Mouse (Mus musculus): Measurements from ENCODE around the gene Gzf1. TPM values are rescaled to one million over a fixed set of nuclear protein-coding genes. Genes with fewer than 3 reads are reported as not detected.

Gene Gzf1
- 12.7 and 14.7 TPM in 2 replicates for total RNA-seq (2023)

GRCm38 (mm10) chr2:148680775-148681291, at the start of gene Gzf1:
Gzf1 (plus strand) TSS chr2:148681023.

DNA sequence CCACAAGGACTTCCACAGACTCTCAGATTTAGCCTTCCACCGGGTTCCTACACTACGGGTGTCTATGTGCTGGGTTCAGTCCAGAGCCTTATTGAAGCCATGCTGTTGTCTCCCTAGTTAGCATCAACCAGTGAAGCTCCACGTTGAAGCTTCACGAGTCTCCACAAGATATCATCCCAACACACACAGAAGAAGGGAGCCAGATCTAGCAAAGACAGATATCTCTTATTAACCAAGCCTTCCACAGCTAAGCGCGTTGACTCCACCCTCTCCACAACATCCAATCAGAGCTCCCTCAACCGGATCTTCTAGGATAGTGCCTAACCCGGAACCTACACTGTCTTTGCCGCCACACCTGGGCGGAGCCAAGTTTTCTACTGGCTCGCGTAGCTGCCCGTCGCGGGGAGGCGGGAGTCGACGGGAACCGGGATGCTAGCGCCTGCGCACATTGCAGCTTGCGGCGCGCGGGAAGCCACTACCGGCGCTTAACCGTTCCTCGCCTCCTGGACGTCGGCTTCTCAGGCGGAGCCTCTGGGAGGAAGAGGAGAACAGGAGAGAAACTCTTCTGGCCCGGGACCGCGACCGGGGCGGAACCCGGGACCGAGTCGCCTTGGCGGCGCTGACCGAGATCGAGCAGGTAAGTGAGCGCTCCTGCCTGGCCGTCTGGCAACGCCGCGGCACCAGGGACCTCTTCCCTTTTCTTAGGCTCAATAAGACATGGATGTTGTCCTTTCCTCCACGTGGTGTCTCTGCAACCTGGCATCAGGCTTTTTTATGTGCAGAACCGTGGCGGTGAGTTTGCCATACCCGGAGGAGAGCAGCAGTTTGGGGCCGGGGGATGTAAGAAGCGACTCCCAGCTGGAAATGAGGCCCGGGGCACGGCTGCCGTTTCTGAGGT, 8.4 kb upstream of the Gzf1 start, which contains the start of gene Nxt1:
TSS of gene Nxt1 (plus strand) at position 403 of the 898 bp plus-strand sequence.

GRCm38 (mm10) chr2:148732327-148733000, 51.6 kb downstream of the Gzf1 start, which contains the start of gene Napb:
Napb (minus strand) TSS chr2:148732467.

Other genes with a start within 250 kb of the Gzf1 start
- gene Cd93, start 237.5 kb upstream of the Gzf1 start, total RNA-seq (2023), result 45.2 and 45.9 TPM in 2 replicates
- gene Nxt1, start 8.4 kb upstream of the Gzf1 start, total RNA-seq (2023), result 16.5 and 21.5 TPM in 2 replicates
- gene Napb, start 51.4 kb downstream of the Gzf1 start, total RNA-seq (2023), result 1.3 and 2.1 TPM in 2 replicates
- not detected in 2 replicates for gene Cstl1, start 69.3 kb downstream of the Gzf1 start, total RNA-seq (2023)
- not detected in 2 replicates for gene Cst11, start 90.5 kb downstream of the Gzf1 start, total RNA-seq (2023)
- not detected in 2 replicates for gene 8030411F24Rik, start 101.0 kb downstream of the Gzf1 start, total RNA-seq (2023)
- not detected in 2 replicates for gene Cst12, start 108.3 kb downstream of the Gzf1 start, total RNA-seq (2023)
- not detected in 2 replicates for gene Cst8, start 117.8 kb downstream of the Gzf1 start, total RNA-seq (2023)
- not detected in 2 replicates for gene Cst13, start 139.1 kb downstream of the Gzf1 start, total RNA-seq (2023)
- not detected in 2 replicates for gene Cst9, start 154.1 kb downstream of the Gzf1 start, total RNA-seq (2023)
- not detected in 2 replicates for gene 9230104L09Rik, start 184.0 kb downstream of the Gzf1 start, total RNA-seq (2023)
- gene Cst3, start 194.7 kb downstream of the Gzf1 start, total RNA-seq (2023), result 375 and 524 TPM in 2 replicates

Data from neutrophil, adult 65 days (primary cell).